Mouse (Mus musculus) neural tube, embryonic 15.5 days (tissue): ENCODE measurements around the gene Ap1s2. TPM values are rescaled to one million over a fixed set of nuclear protein-coding genes. Genes with fewer than 3 reads are reported as not detected.

ENCODE experiments used
- ATAC-seq: fragments of 200-750 bp; cut with Nextera tagmentation; 2 replicates; pipeline ENCODE4 v1.8.0; 2017; ENCODE audit warnings: mild to moderate bottlenecking, moderate TSS enrichment, moderate library complexity; ENCODE audit not compliant: low FRiP score
- H3K27ac ChIP-seq: fragments of 300-500 bp; sonication (generic); replicated peaks from 2 replicates; pipeline ENCODE4 v1.5.1; 2015; ENCODE audit warnings: mild to moderate bottlenecking, inconsistent platforms
- H3K27me3 ChIP-seq: fragments of 300-500 bp; sonication (generic); replicated peaks from 2 replicates; pipeline ENCODE4 v1.6.1; 2015; ENCODE audit warnings: inconsistent platforms
- H3K36me3 ChIP-seq: fragments of 300-500 bp; sonication (generic); 2 replicates; pipeline ENCODE4 v1.6.1; 2015; ENCODE audit warnings: inconsistent platforms
- H3K4me1 ChIP-seq: fragments of 300-500 bp; sonication (generic); 2 replicates; pipeline ENCODE4 v1.6.1; 2015; ENCODE audit warnings: inconsistent platforms
- H3K4me2 ChIP-seq: fragments of 300-500 bp; sonication (generic); 2 replicates; pipeline ENCODE4 v1.6.1; 2015; ENCODE audit warnings: inconsistent platforms, mild to moderate bottlenecking, moderate library complexity
- H3K4me3 ChIP-seq: fragments of 300-500 bp; sonication (generic); replicated peaks from 2 replicates; pipeline ENCODE4 v1.5.1; 2015; ENCODE audit warnings: mild to moderate bottlenecking, inconsistent platforms
- H3K9ac ChIP-seq: fragments of 300-500 bp; sonication (generic); replicated peaks from 2 replicates; pipeline ENCODE4 v1.6.1; 2015; ENCODE audit warnings: mild to moderate bottlenecking, inconsistent platforms
- H3K9me3 ChIP-seq: fragments of 300-500 bp; sonication (generic); replicated peaks from 2 replicates; pipeline ENCODE4 v1.6.1; 2016; ENCODE audit warnings: inconsistent platforms
- WGBS: fragments of 180-500 bp; shearing (Covaris S2); methylation state at CpG from one replicate; pipeline ENCODE4 v1.1.7; 2015; ENCODE audit warnings: mixed read lengths; 5-methylcytosine and 5-hydroxymethylcytosine counted together
- polyA plus RNA-seq: library from polyadenylated mRNA; unstranded; fragments of >200 nt; fragmentation: Nextera tagmentation; extraction: Ambion mirVana; gene quantifications from 2 replicates; pipeline ENCODE4 v1.2.1, GENCODE M21; 2015

Ap1s2 gene
- polyA plus RNA-seq, 1 experiment from 2014 or later = 156 TPM

GRCm38 (mm10) chrX:163981500-163981899, 72.7 kb downstream of the Ap1s2 start:
- Histone ChIP-seq H3K9ac (no peak overlapping the region), H3K27ac (no peak overlapping the region), H3K27me3 (no peaks in the 10 kb centered on the region), H3K4me2 (no peak overlapping the region), H3K9me3 (no peaks in the 10 kb centered on the region), H3K4me1 (no peaks in the 10 kb centered on the region), H3K36me3 (no peaks in the 10 kb centered on the region), H3K4me3 (no peak overlapping the region)
- 53% methylated on average over 4 of the region's 4 CpGs for WGBS
- ATAC-seq = no peak

GRCm38 (mm10) chrX:163982129-163982528, 73.3 kb downstream of the Ap1s2 start:
- no peaks in the 10 kb centered on the region for H3K36me3 ChIP-seq
- H3K4me1 ChIP-seq = no peaks in the 10 kb centered on the region
- no peaks in the 10 kb centered on the region for H3K27me3 ChIP-seq
- H3K9me3 ChIP-seq = no peaks in the 10 kb centered on the region
- H3K4me2 ChIP-seq = no peak overlapping the region
- 66% methylated on average over 6 of the region's 6 CpGs for WGBS
- H3K27ac ChIP-seq = no peak overlapping the region
- no peak overlapping the region for H3K4me3 ChIP-seq
- no peak for ATAC-seq
- H3K9ac ChIP-seq = no peak overlapping the region

Other genes starting within 250 kb of the Ap1s2 start
- 3.7 and 4.6 TPM in 2 replicates for gene Rnf138rt1, start 147.7 kb upstream of the Ap1s2 start, polyA plus RNA-seq
- 57.7 and 62.5 TPM in 2 replicates for gene Zrsr2, start 49.6 kb downstream of the Ap1s2 start, polyA plus RNA-seq
- 0.79 and 1.00 TPM in 2 replicates for gene Car5b, start 119.0 kb downstream of the Ap1s2 start, polyA plus RNA-seq
- gene Siah1b, start 167.5 kb downstream of the Ap1s2 start, polyA plus RNA-seq = 16.9 and 18.1 TPM in 2 replicates
- not detected in 2 replicates for gene Cltrn, start 179.8 kb downstream of the Ap1s2 start, polyA plus RNA-seq
- 0.10 and 3.2 TPM in 2 replicates for gene Ace2, start 230.3 kb downstream of the Ap1s2 start, polyA plus RNA-seq